Mouse (Mus musculus): ENCODE data around the gene Hmgb1. TPM values are rescaled to one million over a fixed set of nuclear protein-coding genes. Genes with fewer than 3 reads are reported as not detected.
A peak's percentile ranks its signal among the peaks of the same experiment; 100 is the strongest.

The Hmgb1 gene
- polyA plus RNA-seq, 2 experiments from 2014 or later = 359 to 760 TPM

GRCm38 (mm10) chr5:149184844-149185186, 526 bp upstream of the Hmgb1 start:
- peak; percentile 54 for ATAC-seq

GRCm38 (mm10) chr5:149183721-149184103, 577 bp downstream of the Hmgb1 start:
- peak; percentile 40 for ATAC-seq

DNA sequence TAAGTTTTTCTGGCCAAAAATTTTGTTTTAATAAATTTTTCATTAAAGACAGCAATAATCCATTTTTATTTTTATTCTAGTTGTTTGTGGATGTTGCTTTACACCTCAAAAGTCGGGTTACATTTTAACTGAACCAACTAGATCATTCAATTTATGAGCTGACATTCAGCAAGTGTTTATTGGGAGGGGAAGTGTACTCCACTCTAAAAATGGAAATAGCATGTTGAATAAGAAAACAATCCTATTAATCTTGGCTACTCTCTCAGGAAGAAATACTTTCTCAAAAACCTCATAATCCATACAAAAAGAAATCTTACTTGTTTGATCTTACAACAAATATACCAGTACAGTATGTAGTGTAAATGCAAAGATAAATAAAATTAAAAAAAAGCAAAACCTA, 1.2 kb downstream of the Hmgb1 start:
- ATAC-seq = no peak

DNA sequence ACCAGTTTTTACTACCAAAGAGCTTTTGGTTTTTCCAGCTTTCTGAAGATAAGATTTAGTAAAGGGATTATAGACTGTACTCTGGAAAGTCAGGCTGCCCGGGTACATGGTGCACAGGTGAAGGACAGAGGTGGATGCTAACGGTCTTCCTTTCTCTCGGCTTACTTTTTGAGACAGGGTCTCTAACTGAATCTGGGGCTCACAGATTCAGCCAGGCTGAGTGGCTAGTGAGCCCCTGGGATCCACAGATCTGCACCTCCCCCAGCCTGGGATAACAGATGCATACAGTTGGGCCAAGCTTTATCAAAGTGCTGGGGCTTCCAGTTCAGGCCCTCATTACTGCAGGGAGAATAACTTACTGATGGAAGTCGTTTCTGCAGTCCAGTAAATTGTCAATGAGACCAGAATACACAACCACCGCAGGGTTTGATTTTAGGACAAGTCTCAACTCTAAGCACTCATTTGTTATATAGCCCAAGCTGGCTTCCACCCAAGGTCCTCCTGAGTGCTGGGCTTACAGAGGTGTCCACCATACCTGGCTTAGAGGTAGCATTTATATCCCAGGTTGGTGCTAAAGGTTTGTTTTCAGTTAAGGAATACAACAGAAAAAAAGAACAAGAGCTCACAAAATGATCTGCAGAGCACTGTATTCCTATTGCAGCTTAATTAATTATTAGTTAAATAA, 2.0 kb downstream of the Hmgb1 start:
- no peak for ATAC-seq

GRCm38 (mm10) chr5:149179826-149180225, 4.5 kb downstream of the Hmgb1 start:
- ATAC-seq = no peak

GRCm38 (mm10) chr5:149178095-149178494, 6.2 kb downstream of the Hmgb1 start:
- ATAC-seq = no peak

DNA sequence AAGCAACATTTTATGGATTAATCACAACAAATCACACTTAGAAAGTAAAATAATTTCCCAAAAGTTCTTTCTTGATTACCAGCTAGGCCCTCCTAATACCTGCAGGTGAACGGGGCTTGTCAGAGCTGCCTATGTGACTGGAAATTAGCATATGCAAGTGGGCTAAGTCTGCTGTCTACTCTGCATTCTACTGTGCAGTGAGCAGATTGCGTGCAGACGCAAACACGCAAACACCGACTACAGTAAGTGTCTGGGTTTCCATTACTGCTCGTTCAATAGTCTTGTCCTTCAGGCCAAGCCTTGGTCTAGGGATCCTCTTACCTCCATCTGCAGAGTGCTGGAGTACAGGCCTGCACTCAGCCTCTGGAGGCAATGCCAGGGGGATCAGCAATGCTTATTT, 8.6 kb downstream of the Hmgb1 start:
- ATAC-seq = no peak

GRCm38 (mm10) chr5:149174527-149174926, 9.8 kb downstream of the Hmgb1 start:
- no peak for ATAC-seq

DNA sequence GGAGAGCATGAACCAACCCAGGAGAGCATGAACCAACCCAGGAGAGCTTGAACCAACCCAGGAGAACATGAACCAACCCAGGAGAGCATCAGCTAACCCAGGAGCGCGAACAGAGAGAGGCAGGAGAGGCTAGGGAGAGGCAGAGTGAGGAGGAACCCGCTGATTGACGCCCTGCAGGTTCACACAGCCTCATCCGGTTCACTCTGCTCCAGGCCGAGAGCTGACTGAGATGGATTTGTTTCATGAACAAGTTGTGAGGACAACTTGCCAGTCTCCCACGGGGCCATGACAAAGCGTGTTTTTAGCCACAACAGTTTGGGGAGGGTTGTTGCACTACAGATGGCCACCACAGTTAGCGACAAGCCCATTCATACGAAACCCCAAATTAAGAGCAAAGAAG, 12.0 kb downstream of the Hmgb1 start:
- no peak for ATAC-seq

- no peak for ATAC-seq
Measured at GRCm38 (mm10) chr5:149170841-149171588, 13.3 kb downstream of the Hmgb1 start.

DNA sequence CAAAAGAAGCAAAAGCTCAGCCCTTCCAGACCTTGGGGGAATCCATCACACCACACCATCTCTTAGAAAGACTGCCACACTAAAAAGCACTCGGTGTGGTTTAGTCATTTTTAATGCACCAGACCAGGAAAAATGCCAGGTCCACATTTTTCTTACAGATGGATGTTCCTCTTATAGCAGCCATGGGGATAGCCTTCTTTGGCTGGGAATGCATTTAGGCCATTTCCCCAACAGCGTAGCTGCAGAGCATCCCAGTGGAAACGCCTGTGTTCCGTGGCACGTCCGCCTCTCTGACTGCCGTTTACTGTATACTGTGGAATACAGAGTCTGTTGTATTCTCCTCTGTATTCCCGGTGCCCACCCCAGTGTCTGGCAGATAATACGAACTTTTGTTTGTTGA, 15.5 kb downstream of the Hmgb1 start:
- ATAC-seq = no peak

- ATAC-seq = no peak
Measured at GRCm38 (mm10) chr5:149168051-149168450, 16.2 kb downstream of the Hmgb1 start.

GRCm38 (mm10) chr5:149166011-149166410, 18.3 kb downstream of the Hmgb1 start:
- no peak for ATAC-seq

- no peak for ATAC-seq
Measured at GRCm38 (mm10) chr5:149164881-149165280, 19.4 kb downstream of the Hmgb1 start.

GRCm38 (mm10) chr5:149162890-149163289, 21.4 kb downstream of the Hmgb1 start:
- no peak for ATAC-seq

GRCm38 (mm10) chr5:149160469-149160868, 23.8 kb downstream of the Hmgb1 start:
- peak; percentile 85 for ATAC-seq

- no peak for ATAC-seq
Measured at GRCm38 (mm10) chr5:149159021-149159420, 25.3 kb downstream of the Hmgb1 start.

DNA sequence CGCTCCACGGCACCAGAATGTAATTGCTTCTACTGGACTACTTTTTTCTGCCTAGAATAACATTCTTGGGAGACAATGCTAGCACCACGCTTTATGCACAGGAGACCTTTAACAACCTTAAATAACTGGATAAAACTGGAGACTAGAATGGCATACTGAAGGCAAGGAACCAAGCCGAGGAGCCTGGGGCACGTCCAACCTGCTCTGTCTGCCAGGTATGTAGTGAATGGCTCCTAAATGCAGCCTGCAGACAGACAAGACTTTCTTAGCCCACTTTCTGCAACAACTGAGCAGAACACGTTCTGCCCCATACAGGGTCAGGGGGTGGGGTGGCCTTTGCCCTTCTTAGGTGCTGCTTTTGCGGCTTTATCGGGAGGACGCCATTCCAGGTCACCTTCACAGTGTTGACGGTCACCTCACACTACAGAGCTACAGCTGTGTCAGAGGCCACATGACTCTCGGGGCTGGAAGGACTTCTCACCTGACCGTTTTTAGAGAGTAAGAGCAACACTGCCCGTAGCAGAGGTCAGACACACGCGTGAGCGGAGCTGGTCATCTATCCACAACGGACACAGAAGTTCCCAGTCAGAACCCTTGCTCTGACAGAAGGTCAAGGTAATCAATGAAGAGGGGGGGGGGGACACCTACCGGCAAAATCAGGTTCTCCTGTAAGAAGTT, 27.3 kb downstream of the Hmgb1 start:
- no peak for ATAC-seq

GRCm38 (mm10) chr5:149152774-149153155, 31.5 kb downstream of the Hmgb1 start:
- no peak for ATAC-seq

DNA sequence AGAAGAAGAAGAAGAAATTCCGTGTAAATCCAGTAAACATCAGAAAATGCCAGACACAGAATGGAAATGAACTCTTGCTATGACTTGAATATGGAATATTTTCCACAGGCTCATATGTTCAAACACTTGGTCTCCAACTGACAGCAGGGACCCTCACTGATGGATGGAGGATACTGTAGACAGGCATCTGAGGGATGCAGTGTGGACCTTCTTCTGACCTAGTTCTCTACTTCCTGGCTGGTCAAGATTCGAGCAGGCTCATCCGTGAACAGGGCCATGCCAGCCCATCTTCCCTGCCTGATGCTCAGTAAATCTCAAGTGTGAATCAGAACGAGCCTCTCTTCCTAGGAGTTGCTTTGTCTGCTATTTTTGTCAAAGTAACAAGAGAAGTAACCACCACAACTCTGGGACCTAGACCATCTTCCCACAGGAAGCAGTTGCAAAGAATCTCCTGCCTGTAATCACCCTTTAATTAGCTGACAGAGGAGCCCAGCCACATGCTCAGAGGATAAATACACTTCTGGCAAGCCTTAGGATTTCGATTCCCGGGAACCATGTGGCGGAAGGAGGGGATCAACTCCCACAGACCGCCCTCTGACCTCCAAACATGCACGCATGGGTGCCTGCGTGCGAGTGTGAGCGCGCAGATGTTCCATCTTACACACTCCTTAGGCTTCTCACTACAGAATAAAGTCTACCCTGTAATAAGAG, 32.1 kb downstream of the Hmgb1 start:
- no peak for ATAC-seq

- no peak for ATAC-seq
Measured at GRCm38 (mm10) chr5:149150882-149151281, 33.4 kb downstream of the Hmgb1 start.

DNA sequence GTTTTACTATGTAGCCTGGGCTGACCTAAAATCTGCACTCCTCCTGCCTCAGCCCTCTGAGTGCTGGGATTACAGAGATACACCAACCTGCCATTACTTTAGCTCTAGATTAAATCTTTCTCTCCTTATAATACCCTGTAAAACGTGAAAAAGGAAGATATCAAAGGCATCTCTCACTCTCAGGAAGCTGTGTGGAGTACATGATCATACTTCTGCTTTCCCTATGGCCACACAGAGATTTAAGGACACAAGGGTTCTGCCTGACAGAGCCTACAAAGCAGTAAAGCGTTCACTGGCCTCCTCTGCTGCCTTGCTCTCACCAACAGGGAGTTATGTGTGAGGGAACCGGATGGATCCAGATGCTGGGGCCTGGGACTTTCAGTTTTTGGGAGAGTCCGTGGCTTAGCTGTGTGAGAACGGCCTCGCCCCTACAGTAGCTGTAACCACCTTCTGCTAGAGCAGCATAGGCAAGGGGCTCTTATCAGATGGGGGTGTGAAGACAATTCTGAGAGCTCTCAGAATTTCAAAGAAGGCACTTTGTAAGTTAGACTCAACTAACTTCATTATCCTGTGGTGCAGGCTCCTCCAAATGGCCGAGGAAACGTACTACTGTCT, 36.8 kb downstream of the Hmgb1 start:
- ATAC-seq = no peak

GRCm38 (mm10) chr5:149146691-149147090, 37.6 kb downstream of the Hmgb1 start:
- ATAC-seq = no peak
